Mouse (Mus musculus) heart, embryonic 13.5 days (tissue): Measurements from ENCODE around the gene 2210016F16Rik. TPM values are rescaled to one million over a fixed set of nuclear protein-coding genes. Genes with fewer than 3 reads are reported as not detected.
"Not testable (repeated sequence)": the region's sequence is repeated elsewhere in the genome, so short reads cannot be mapped to it uniquely, and the experiment has no call there.

Experiments
- ATAC-seq: fragments of 200-750 bp; cut with Nextera tagmentation; 2 replicates; pipeline ENCODE4 v1.8.0; 2017; ENCODE audit warnings: moderate TSS enrichment; ENCODE audit not compliant: insufficient number of reproducible peaks, low FRiP score, low TSS enrichment; ENCODE audit errors: extremely low read depth
- H3K27ac ChIP-seq: fragments of 300-500 bp; sonication (generic); replicated peaks from 2 replicates; pipeline ENCODE4 v1.5.1; 2015; ENCODE audit warnings: moderate library complexity, mild to moderate bottlenecking, inconsistent platforms
- H3K27me3 ChIP-seq: fragments of 300-500 bp; sonication (generic); replicated peaks from 2 replicates; pipeline ENCODE4 v1.6.1; 2015; ENCODE audit warnings: mild to moderate bottlenecking, inconsistent platforms
- H3K36me3 ChIP-seq: fragments of 300-500 bp; sonication (generic); 2 replicates; pipeline ENCODE4 v1.6.1; 2015; ENCODE audit warnings: mild to moderate bottlenecking, inconsistent platforms
- H3K4me1 ChIP-seq: fragments of 300-500 bp; sonication (generic); 2 replicates; pipeline ENCODE4 v1.6.1; 2015; ENCODE audit warnings: inconsistent platforms
- H3K4me2 ChIP-seq: fragments of 300-500 bp; sonication (generic); 2 replicates; pipeline ENCODE4 v1.6.1; 2015; ENCODE audit warnings: inconsistent platforms, mild to moderate bottlenecking, moderate library complexity
- H3K4me3 ChIP-seq: fragments of 300-500 bp; sonication (generic); 2 replicates; pipeline ENCODE4 v1.5.1; 2015; ENCODE audit warnings: moderate library complexity, mild to moderate bottlenecking, inconsistent platforms
- H3K9ac ChIP-seq: fragments of 300-500 bp; sonication (generic); 2 replicates; pipeline ENCODE4 v1.6.1; 2015; ENCODE audit warnings: inconsistent platforms, mild to moderate bottlenecking, moderate library complexity
- H3K9me3 ChIP-seq: fragments of 300-500 bp; sonication (generic); 2 replicates; pipeline ENCODE4 v1.6.1; 2016; ENCODE audit warnings: inconsistent platforms
- WGBS: fragments of 180-500 bp; shearing (Covaris S2); methylation state at CpG from one replicate; pipeline ENCODE4 v1.1.7; 2015; ENCODE audit warnings: mixed read lengths; 5-methylcytosine and 5-hydroxymethylcytosine counted together
- polyA plus RNA-seq: library from polyadenylated mRNA; unstranded; fragments of >200 nt; fragmentation: Nextera tagmentation; extraction: Ambion mirVana; gene quantifications from 2 replicates; pipeline ENCODE4 v1.2.1, GENCODE M21; 2015

The 2210016F16Rik gene
- polyA plus RNA-seq, 1 experiment from 2014 or later: 26.8 TPM

GRCm38 (mm10) chr13:58402003-58402743 lies 17.1 kb upstream of the 2210016F16Rik start, which contains the start of gene Rmi1:
Gene Rmi1, plus strand, starts transcription at chr13:58402248.
- Histone ChIP-seq H3K9me3 (no peaks in the 10 kb centered on the region), H3K36me3 (peaks cover 26% of the 10 kb centered on the region), H3K9ac (peak within 1 kb of the TSS; percentile 100), H3K4me3 (peak within 1 kb of the TSS; percentile 96), H3K4me2 (peak within 1 kb of the TSS; percentile 81), H3K4me1 (peaks cover 24% of the 10 kb centered on the region), H3K27me3 (no peaks in the 10 kb centered on the region), H3K27ac (peak within 1 kb of the TSS; percentile 99)
- under 1% methylated on average over 77 of the region's 91 CpGs for WGBS
- peak; percentile 91 for ATAC-seq

GRCm38 (mm10) chr13:58401135-58402002 lies 16.3 kb upstream of the 2210016F16Rik start:
- Histone ChIP-seq H3K9ac (peak overlapping the region; percentile 100), H3K9me3 (no peaks in the 10 kb centered on the region), H3K36me3 (peaks cover 32% of the 10 kb centered on the region), H3K27me3 (no peaks in the 10 kb centered on the region), H3K4me3 (peak overlapping the region; percentile 96), H3K27ac (peak overlapping the region; percentile 99), H3K4me2 (peak overlapping the region; percentile 81), H3K4me1 (peaks cover 23% of the 10 kb centered on the region)
- under 1% methylated on average over 69 of the region's 100 CpGs for WGBS
- ATAC-seq: peak; percentile 24

- H3K36me3 ChIP-seq: peaks cover 38% of the 10 kb centered on the region
- H3K9ac ChIP-seq: peak overlapping the region; percentile 100
- H3K4me3 ChIP-seq: peak overlapping the region; percentile 96
- no peaks in the 10 kb centered on the region for H3K9me3 ChIP-seq
- H3K27ac ChIP-seq: peak overlapping the region; percentile 99
- under 1% methylated on average over 11 of the region's 11 CpGs for WGBS
- H3K4me2 ChIP-seq: peak overlapping the region; percentile 81
- no peaks in the 10 kb centered on the region for H3K27me3 ChIP-seq
- H3K4me1 ChIP-seq: peaks cover 21% of the 10 kb centered on the region
- ATAC-seq: no peak
Measured at GRCm38 (mm10) chr13:58400576-58400975, 15.6 kb upstream of the 2210016F16Rik start.

DNA sequence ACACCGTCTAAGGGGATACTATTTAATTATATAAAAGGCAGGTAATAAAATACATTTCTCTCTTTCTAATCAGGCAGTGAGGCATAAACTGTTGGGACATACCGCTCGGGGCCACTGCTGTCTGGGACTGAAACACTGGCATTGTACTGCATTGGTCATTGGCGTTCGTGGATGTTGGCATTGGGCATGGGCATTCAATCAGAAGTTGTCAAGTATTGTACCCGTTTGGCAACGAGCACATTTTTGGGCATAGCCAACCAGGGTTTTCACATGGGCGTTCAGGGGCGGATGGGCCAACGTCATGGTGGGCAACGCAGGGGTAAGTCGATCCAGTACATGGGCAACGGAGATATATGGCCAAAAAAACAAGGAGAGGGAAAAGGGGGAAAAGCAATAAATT lies 12.6 kb upstream of the 2210016F16Rik start:
- Histone ChIP-seq H3K4me2 (no peak overlapping the region), H3K36me3 (peaks cover 66% of the 10 kb centered on the region), H3K27me3 (no peaks in the 10 kb centered on the region), H3K27ac (no peak overlapping the region), H3K9me3 (no peaks in the 10 kb centered on the region), H3K4me1 (peaks cover 11% of the 10 kb centered on the region), H3K9ac (no peak overlapping the region), H3K4me3 (no peak overlapping the region)
- 91% methylated on average over 13 of the region's 13 CpGs for WGBS
- no peak for ATAC-seq

- not testable (repeated sequence) for H3K4me2 ChIP-seq, H3K4me1 ChIP-seq, H3K27ac ChIP-seq, H3K27me3 ChIP-seq, H3K9me3 ChIP-seq, ATAC-seq, H3K9ac ChIP-seq, H3K4me3 ChIP-seq
- 81% methylated on average over 11 of the region's 11 CpGs for WGBS
- H3K36me3 ChIP-seq: peaks cover 90% of the 10 kb centered on the region
Measured at GRCm38 (mm10) chr13:58394392-58394791, 9.4 kb upstream of the 2210016F16Rik start.

- Histone ChIP-seq H3K4me3 (no peak overlapping the region), H3K4me2 (no peak overlapping the region), H3K4me1 (peaks cover 7% of the 10 kb centered on the region), H3K9ac (no peak overlapping the region), H3K9me3 (no peaks in the 10 kb centered on the region), H3K27me3 (no peaks in the 10 kb centered on the region), H3K27ac (no peak overlapping the region), H3K36me3 (peaks cover 45% of the 10 kb centered on the region)
- 82% methylated on average over 2 of the region's 2 CpGs for WGBS
- ATAC-seq: no peak
Measured at GRCm38 (mm10) chr13:58389324-58389951, 4.4 kb upstream of the 2210016F16Rik start.

DNA sequence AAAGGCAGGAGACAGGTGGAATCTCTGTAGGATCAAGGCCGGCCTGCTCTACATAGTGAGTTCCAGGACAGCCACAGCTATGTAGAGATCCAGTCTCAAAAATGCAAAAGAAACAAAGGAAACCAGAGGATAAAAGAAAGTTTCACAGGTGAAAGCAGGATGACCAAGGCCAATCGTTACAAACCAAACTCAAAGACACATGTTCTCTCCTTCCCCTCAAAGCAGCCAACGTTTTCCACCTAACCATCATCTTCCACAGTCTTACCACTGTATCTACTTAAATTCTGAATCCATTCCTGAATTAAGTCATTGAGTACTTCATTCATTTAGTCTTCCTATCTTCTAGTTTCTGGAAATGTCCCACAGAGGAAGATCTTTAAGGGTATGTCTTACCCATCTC lies 3.4 kb upstream of the 2210016F16Rik start:
- WGBS: 49% methylated on average over 3 of the region's 3 CpGs
- no peak overlapping the region for H3K9ac ChIP-seq
- H3K27me3 ChIP-seq: no peaks in the 10 kb centered on the region
- ATAC-seq: no peak
- H3K36me3 ChIP-seq: peaks cover 34% of the 10 kb centered on the region
- peaks cover 14% of the 10 kb centered on the region for H3K4me1 ChIP-seq
- H3K9me3 ChIP-seq: no peaks in the 10 kb centered on the region
- no peak overlapping the region; the same call in 1 of the 2 replicates for H3K4me2 ChIP-seq
- no peak overlapping the region for H3K4me3 ChIP-seq
- H3K27ac ChIP-seq: no peak overlapping the region

- 13% methylated on average over 7 of the region's 7 CpGs for WGBS
- no peaks in the 10 kb centered on the region for H3K9me3 ChIP-seq
- H3K9ac ChIP-seq: no peak overlapping the region
- no peak overlapping the region for H3K27ac ChIP-seq
- H3K4me3 ChIP-seq: no peak overlapping the region
- H3K4me1 ChIP-seq: peaks cover 14% of the 10 kb centered on the region
- H3K27me3 ChIP-seq: no peaks in the 10 kb centered on the region
- H3K4me2 ChIP-seq: no peak overlapping the region; the same call in 1 of the 2 replicates
- peaks cover 34% of the 10 kb centered on the region for H3K36me3 ChIP-seq
- ATAC-seq: no peak
Measured at GRCm38 (mm10) chr13:58387948-58388347, 2.9 kb upstream of the 2210016F16Rik start.

DNA sequence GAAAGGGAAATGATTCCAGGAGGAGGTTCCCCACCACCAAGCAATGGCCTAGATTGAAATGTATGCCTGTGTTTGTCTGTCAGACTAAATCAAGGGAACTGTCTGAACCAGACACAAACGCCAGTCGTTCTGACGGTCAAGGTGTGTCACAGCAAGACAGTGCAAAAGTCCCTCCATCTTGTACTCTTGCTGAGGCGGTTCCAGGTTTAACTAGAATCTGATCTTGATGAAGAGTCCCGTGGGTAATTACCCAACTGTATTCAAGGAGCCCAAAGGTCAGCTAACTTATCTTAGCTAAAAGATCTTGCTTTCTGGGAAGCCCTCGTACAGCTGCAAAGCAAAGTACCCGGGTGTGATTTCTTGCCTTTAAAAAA lies 509 bp upstream of the 2210016F16Rik start:
- WGBS: 81% methylated on average over 7 of the region's 7 CpGs
- no peak for ATAC-seq
- Histone ChIP-seq H3K9ac (peak overlapping the region; percentile 88), H3K36me3 (peaks cover 38% of the 10 kb centered on the region), H3K4me1 (peaks cover 14% of the 10 kb centered on the region), H3K4me2 (peak overlapping the region; percentile 90), H3K27ac (peak overlapping the region; percentile 33; the same call in 1 of the 2 replicates), H3K4me3 (peak overlapping the region; percentile 80), H3K9me3 (peaks cover 10% of the 10 kb centered on the region), H3K27me3 (no peaks in the 10 kb centered on the region)

- ATAC-seq: no peak
- no peaks in the 10 kb centered on the region for H3K27me3 ChIP-seq
- peaks cover 14% of the 10 kb centered on the region for H3K4me1 ChIP-seq
- peaks cover 21% of the 10 kb centered on the region for H3K9me3 ChIP-seq
- H3K4me2 ChIP-seq: peak overlapping the region; percentile 90
- no peak overlapping the region for H3K27ac ChIP-seq
- WGBS: 45% methylated on average over 11 of the region's 11 CpGs
- H3K4me3 ChIP-seq: peak overlapping the region; percentile 80
- peaks cover 38% of the 10 kb centered on the region for H3K36me3 ChIP-seq
- peak overlapping the region; percentile 88 for H3K9ac ChIP-seq
Measured at GRCm38 (mm10) chr13:58384371-58384770, 654 bp downstream of the 2210016F16Rik start.

DNA sequence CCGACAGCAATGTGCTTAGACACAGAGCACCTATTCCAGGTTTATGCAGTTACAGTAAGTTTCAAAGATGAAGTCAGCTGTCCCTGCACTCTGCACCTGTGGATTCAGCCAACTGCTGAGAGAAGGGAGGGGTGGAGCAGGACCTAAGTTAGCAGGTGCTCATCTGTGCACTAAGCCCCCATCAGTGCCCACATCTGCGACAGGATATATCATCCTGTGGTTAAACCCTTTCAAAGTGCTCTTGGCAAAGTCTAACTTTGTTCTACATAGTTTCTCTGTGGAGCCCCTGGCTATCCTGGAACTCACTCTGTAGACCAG lies 11.9 kb downstream of the 2210016F16Rik start:
- H3K27ac ChIP-seq: no peak overlapping the region
- H3K27me3 ChIP-seq: no peaks in the 10 kb centered on the region
- H3K4me2 ChIP-seq: no peak overlapping the region
- H3K9me3 ChIP-seq: no peaks in the 10 kb centered on the region; the same call in 1 of the 2 replicates
- no peak overlapping the region for H3K4me3 ChIP-seq
- no peak overlapping the region for H3K9ac ChIP-seq
- no peak for ATAC-seq
- no peaks in the 10 kb centered on the region for H3K36me3 ChIP-seq
- H3K4me1 ChIP-seq: no peaks in the 10 kb centered on the region
- WGBS: 72% methylated on average over 2 of the region's 2 CpGs
